Mouse (Mus musculus): ENCODE measurements around the gene Sap30. TPM values are rescaled to one million over a fixed set of nuclear protein-coding genes. Genes with fewer than 3 reads are reported as not detected.
"Not testable (repeated sequence)": the region's sequence is repeated elsewhere in the genome, so short reads cannot be mapped to it uniquely, and the experiment has no call there.

The Sap30 gene
- total RNA-seq, 2 experiments from 2014 or later = 5.7 to 7.2 TPM

GRCm38 (mm10) chr8:57453361-57453760, 34.3 kb downstream of the Sap30 start:
- intact Hi-C loops (cut with DNase I) = no loop called here
- DNase-seq (ENCODE audit: extremely low spot score in 1 of 2, low spot score in 2 of 2) = no peak

- DNase-seq (ENCODE audit: extremely low spot score in 1 of 2, low spot score in 2 of 2) = no peak
- intact Hi-C loops (cut with DNase I) = no loop called here
Observed at GRCm38 (mm10) chr8:57451896-57452295, 35.8 kb downstream of the Sap30 start.

GRCm38 (mm10) chr8:57450726-57451125, 36.9 kb downstream of the Sap30 start:
- DNase-seq (ENCODE audit: extremely low spot score in 1 of 2, low spot score in 2 of 2) = no peak

GRCm38 (mm10) chr8:57445901-57446300, 41.8 kb downstream of the Sap30 start:
- DNase-seq (ENCODE audit: extremely low spot score in 1 of 2, low spot score in 2 of 2); intact Hi-C loops (cut with DNase I): not testable (repeated sequence)

More at GRCm38 (mm10) chr8:57450726-57451125, 36.9 kb downstream of the Sap30 start:
- intact Hi-C loops (cut with DNase I) = no loop called here

GRCm38 (mm10) chr8:57443289-57443688, 44.4 kb downstream of the Sap30 start:
- DNase-seq (ENCODE audit: extremely low spot score in 1 of 2, low spot score in 2 of 2) = no peak
- intact Hi-C loops (cut with DNase I) = no loop called here

GRCm38 (mm10) chr8:57441556-57441955, 46.1 kb downstream of the Sap30 start:
- intact Hi-C loops (cut with DNase I) = no loop called here
- no peak for DNase-seq (ENCODE audit: extremely low spot score in 1 of 2, low spot score in 2 of 2)

- no peak for DNase-seq (ENCODE audit: extremely low spot score in 1 of 2, low spot score in 2 of 2)
- intact Hi-C loops (cut with DNase I) = no loop called here
Observed at GRCm38 (mm10) chr8:57441131-57441530, 46.5 kb downstream of the Sap30 start.

GRCm38 (mm10) chr8:57436437-57436796, 51.2 kb downstream of the Sap30 start:
- intact Hi-C loops (cut with DNase I) = no loop called here
- no peak for DNase-seq (ENCODE audit: extremely low spot score in 1 of 2, low spot score in 2 of 2)

- intact Hi-C loops (cut with DNase I) = no loop called here
- peak; percentile 76 to 77 for DNase-seq (ENCODE audit: extremely low spot score in 1 of 2, low spot score in 2 of 2)
Observed at GRCm38 (mm10) chr8:57435768-57436436, 51.8 kb downstream of the Sap30 start.

- intact Hi-C loops (cut with DNase I) = loop anchor here (5.0 kb wide), 1 partner anchor 54 kb away; the partner anchor contains the start of gene Sap30
- DNase-seq (ENCODE audit: extremely low spot score in 1 of 2, low spot score in 2 of 2) = no peak
Observed at GRCm38 (mm10) chr8:57432802-57433201, 54.9 kb downstream of the Sap30 start.

Other genes with a start within 250 kb of the Sap30 start
- not detected for gene Hand2, start 166.9 kb downstream of the Sap30 start, total RNA-seq (2021)
- 10 to 100 TPM; 35.3 to 52.0 TPM for gene Scrg1, start 31.9 kb downstream of the Sap30 start, total RNA-seq (2021)
- 10 to 100 TPM; 13.1 to 15.5 TPM for gene Hmgb2, start 24.0 kb upstream of the Sap30 start, total RNA-seq (2021)
- gene Galnt7, start 165.2 kb upstream of the Sap30 start, total RNA-seq (2021) = 1 to 10 TPM; 8.5 to 9.8 TPM